Comparison of ENCODE assay signal across 33 mouse cellular contexts in the genomic region with DNA sequence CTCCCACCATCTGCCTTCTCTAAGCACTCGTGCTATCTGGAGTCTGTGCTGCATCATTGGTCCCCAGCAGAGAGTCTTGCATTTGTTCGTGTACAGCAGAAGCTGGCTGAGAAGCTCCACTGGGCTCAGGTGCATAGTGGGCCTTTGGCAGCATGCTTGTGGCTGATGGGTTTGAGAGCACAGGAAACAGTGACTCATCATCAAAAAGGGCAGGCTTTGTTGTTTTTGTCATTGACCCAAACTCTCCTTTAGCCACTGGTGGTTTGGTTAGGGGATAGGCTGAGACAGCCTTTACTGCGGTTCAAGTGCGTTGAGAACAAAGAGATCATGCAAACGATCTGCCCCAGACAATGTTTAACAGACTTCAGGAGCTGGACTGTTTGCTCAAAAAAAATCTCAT. TPM values are rescaled to one million over a fixed set of nuclear protein-coding genes. Genes with fewer than 3 reads are reported as not detected.
DNase-seq lines count a peak whose midpoint lies in the region; ATAC-seq and TF ChIP-seq lines count a peak whose summit lies in the region.
"Had no signal": no experiment of that assay in that cellular context is flagged by ENCODE, and none has a peak within 500 bp of the region (broad histone marks: within the 10 kb centered on the region; RNA-seq: fewer than 3 reads in every experiment).

No protein-coding gene starts in this region.

- no peak for TF ChIP-seq CTCF in layer of hippocampus, adult 2 months (conservative IDR thresholded peaks at IDR 0.05)
- no peak for TF ChIP-seq CTCF in Patski (IDR thresholded peaks at IDR 0.05)

- peak; percentile 45 for DNase-seq in adrenal gland, adult 2 months
- no peak for DNase-seq in adrenal gland, adult 18-20 months (ENCODE audit: low spot score in 2 of 2)
- no peak for DNase-seq in layer of hippocampus, adult 2 months (ENCODE audit: low spot score in 2 of 2)
- DNase-seq in layer of hippocampus, postnatal 36 days, result no peak
- DNase-seq in Patski (ENCODE audit: low read depth, low spot score), result peak; percentile 56
- no peak for DNase-seq in heart, adult 8-10 months (ENCODE audit: low spot score)
- DNase-seq in layer of hippocampus, adult 11-12 months (ENCODE audit: low spot score), result no peak
- DNase-seq: cerebellum, adult 8-10 months; cerebellum, postnatal 25 days; gastrocnemius, postnatal 25 days; heart, adult 11 months; heart, postnatal 36 days; kidney, adult 8-10 months; kidney, postnatal 14 days; liver, embryonic 13.5 days; lung, adult 18-20 months; lung, postnatal 4 days; right cerebral cortex, postnatal 4 days; thymus, adult 2 months; thymus, postnatal 36 days had no signal

- POLR2A ChIA-PET in Patski (lab: Charles Lee), result no interaction called here

- H3K27me3 ChIP-seq in Patski, result no peaks in the 10 kb centered on the region
- H3K27me3 ChIP-seq: hindbrain, embryonic 12.5 days; intestine, embryonic 15.5 days; liver, embryonic 13.5 days; megakaryocyte, embryonic 14.5 days; midbrain, embryonic 12.5 days; neural tube, embryonic 12.5 days had no signal

- in situ Hi-C loops in Patski (cut with MboI; ENCODE audit: low pct_unique_long_range_greater_than_20kb), result no loop called here

- no peak overlapping the region for H3K4me3 ChIP-seq in layer of hippocampus, adult 2 months
- H3K4me3 ChIP-seq: hindbrain, embryonic 12.5 days; intestine, embryonic 15.5 days; limb, embryonic 10.5 days; limb, embryonic 15.5 days; liver, embryonic 13.5 days; megakaryocyte, embryonic 14.5 days; midbrain, embryonic 12.5 days; myocyte; neural tube, embryonic 12.5 days had no signal

- peak; percentile 84 for ATAC-seq in Patski
- ATAC-seq: forebrain, embryonic 14.5 days; hindbrain, postnatal 0 days; intestine, embryonic 15.5 days; lung, postnatal 0 days had no signal

- CTCF ChIA-PET in Patski (lab: Charles Lee), result interaction anchor here (0.8 to 1.8 kb wide), 4 partner anchors 12 to 210 kb away, joined by 3 to 6 read pairs (median 4); no protein-coding TSS in a partner anchor

- peak overlapping the region; percentile 87 for H3K27ac ChIP-seq in layer of hippocampus, adult 2 months
- H3K27ac ChIP-seq: hindbrain, embryonic 12.5 days; hindbrain, postnatal 0 days; intestine, embryonic 15.5 days; limb, embryonic 10.5 days; limb, embryonic 15.5 days; liver, embryonic 13.5 days; midbrain, embryonic 12.5 days; neural tube, embryonic 12.5 days; stomach, postnatal 0 days had no signal

RNA-seq across cellular contexts. Expression of gene Trabd2b, which starts 19.3 kb away (rescaled TPM):
- total RNA-seq in adrenal gland, adult 2 months (2021), result 1 to 10 TPM; 1.9 to 2.5 TPM
- polyA plus RNA-seq in adrenal gland, adult 2 months (2012; rRNA removed), result 2.4 and 2.5 TPM in 2 replicates
- 1 to 10 TPM; 1.4 to 4.7 TPM for total RNA-seq in adrenal gland, adult 18-20 months (2021)
- total RNA-seq in layer of hippocampus, adult 2 months (2021), result 1 to 10 TPM; 1.5 to 1.6 TPM
- 1 to 10 TPM; 1.0 to 1.8 TPM for total RNA-seq in layer of hippocampus, postnatal 36 days (2021)
- polyA plus RNA-seq in Patski (2021), result 0.63 TPM
- total RNA-seq in heart, adult 8-10 months (2022), result 10 to 100 TPM; 62.0 to 82.7 (median 71.5) TPM
- polyA plus RNA-seq: G1E had no signal

Comparison
In these comparisons a context has a peak if more than half of its experiments do, and no peak if none do; other contexts are left out.
1. DNase-seq: peak in adrenal gland, adult 2 months (single experiment) and Patski (single experiment); none in adrenal gland, adult 18-20 months (0 of 2), layer of hippocampus, adult 2 months (0 of 2), layer of hippocampus, postnatal 36 days (0 of 2), heart, adult 8-10 months (single experiment) and layer of hippocampus, adult 11-12 months (single experiment).
2. RNA of gene Trabd2b, which starts 19.3 kb away (total RNA-seq): 62.0 to 82.7 TPM in heart, adult 8-10 months; 1.4 to 4.7 TPM in adrenal gland, adult 18-20 months, 1.9 to 2.5 TPM in adrenal gland, adult 2 months, 1.0 to 1.8 TPM in layer of hippocampus, postnatal 36 days and 1.5 to 1.6 TPM in layer of hippocampus, adult 2 months; every median in the first group is over 10 times any median in the second.